Mouse (Mus musculus) lung, embryonic 14.5 days (tissue): Measurements from ENCODE around the gene Zfp512. TPM values are rescaled to one million over a fixed set of nuclear protein-coding genes. Genes with fewer than 3 reads are reported as not detected.
A peak's percentile ranks its signal among the peaks of the same experiment; 100 is the strongest.
"Not testable (repeated sequence)": the region's sequence is repeated elsewhere in the genome, so short reads cannot be mapped to it uniquely, and the experiment has no call there.

Experiments used
- ATAC-seq: fragments of 200-750 bp; cut with Nextera tagmentation; 2 replicates; pipeline ENCODE4 v1.8.0; 2017; ENCODE audit warnings: mild to moderate bottlenecking, moderate TSS enrichment, moderate library complexity; ENCODE audit not compliant: insufficient read depth
- DNase-seq: peaks from one replicate; pipeline ENCODE4 v3.0.0-alpha.2; 2015
- H3K27ac ChIP-seq: fragments of 300-500 bp; sonication (generic); 2 replicates; pipeline ENCODE4 v1.5.1; 2014; ENCODE audit warnings: low read depth, mild to moderate bottlenecking, moderate library complexity
- H3K27me3 ChIP-seq: fragments of 300-500 bp; sonication (generic); 2 replicates; pipeline ENCODE4 v1.6.1; 2014; ENCODE audit warnings: low read length, control low read depth; ENCODE audit not compliant: insufficient read depth
- H3K36me3 ChIP-seq: fragments of 300-500 bp; sonication (generic); 2 replicates; pipeline ENCODE4 v1.6.1; 2014; ENCODE audit warnings: control low read depth; ENCODE audit not compliant: insufficient read depth
- H3K4me1 ChIP-seq: fragments of 300-500 bp; sonication (generic); 2 replicates; pipeline ENCODE4 v1.6.1; 2014; ENCODE audit warnings: antibody characterized with exemption, control low read depth; ENCODE audit not compliant: insufficient read depth
- H3K4me2 ChIP-seq: fragments of 300-500 bp; sonication (generic); 2 replicates; pipeline ENCODE4 v1.6.1; 2014; ENCODE audit warnings: mild to moderate bottlenecking
- H3K4me3 ChIP-seq: fragments of 300-500 bp; sonication (generic); 2 replicates; pipeline ENCODE4 v1.5.1; 2014; ENCODE audit warnings: low read depth, low read length
- H3K9ac ChIP-seq: fragments of 300-500 bp; sonication (generic); 2 replicates; pipeline ENCODE4 v1.6.1; 2014
- H3K9me3 ChIP-seq: fragments of 300-500 bp; sonication (generic); 2 replicates; pipeline ENCODE4 v1.6.1; 2016; ENCODE audit warnings: low read depth, low read length, control low read depth
- CTCF ChIP-seq: IDR thresholded peaks from 2 replicates; pipeline ENCODE4 v1.5.1; 2016; ENCODE audit warnings: antibody characterized with exemption, low read depth
- WGBS: fragments of 180-500 bp; shearing (Covaris S2); extraction: QIAGEN DNeasy Blood & Tissue Kit; methylation state at CpG from one replicate; pipeline ENCODE4 v1.1.7; 2014; 5-methylcytosine and 5-hydroxymethylcytosine counted together
- polyA plus RNA-seq: library from polyadenylated mRNA; unstranded; fragments of >200 nt; fragmentation: Nextera tagmentation; extraction: Ambion mirVana; gene quantifications from 2 replicates; pipeline ENCODE4 v1.2.1, GENCODE M21; 2014

Zfp512 gene
- polyA plus RNA-seq, 1 experiment from 2014 or later, result 51.8 TPM

- no peaks in the 10 kb centered on the region for H3K27me3 ChIP-seq
- TF ChIP-seq CTCF, result no peak
- ATAC-seq, result no peak
- peak; percentile 2 for DNase-seq
- no peak overlapping the region for H3K27ac ChIP-seq
- no peak overlapping the region for H3K4me3 ChIP-seq
- no peaks in the 10 kb centered on the region for H3K9me3 ChIP-seq
- no peaks in the 10 kb centered on the region for H3K4me1 ChIP-seq
- H3K36me3 ChIP-seq, result peaks cover 92% of the 10 kb centered on the region
- WGBS, result 64% methylated on average over 10 of the region's 10 CpGs
- no peak overlapping the region for H3K9ac ChIP-seq
- no peak overlapping the region for H3K4me2 ChIP-seq
These were observed 52.6 kb downstream of the Zfp512 start for GRCm38 (mm10) chr5:31504843-31505242.

GRCm38 (mm10) chr5:31512481-31512880 lies 60.2 kb downstream of the Zfp512 start:
- DNase-seq (no peak), ATAC-seq (no peak)
- Histone ChIP-seq H3K4me1 (no peaks in the 10 kb centered on the region), H3K36me3 (peaks cover 85% of the 10 kb centered on the region), H3K4me3 (no peak overlapping the region), H3K4me2 (no peak overlapping the region), H3K9ac (no peak overlapping the region), H3K9me3 (no peaks in the 10 kb centered on the region), H3K27me3 (no peaks in the 10 kb centered on the region), H3K27ac (no peak overlapping the region)
- WGBS, result 73% methylated on average over 1 of the region's 1 CpGs
- no peak for TF ChIP-seq CTCF

- 73% methylated on average over 6 of the region's 6 CpGs for WGBS
- no peaks in the 10 kb centered on the region for H3K4me1 ChIP-seq
- H3K27me3 ChIP-seq, result no peaks in the 10 kb centered on the region
- H3K27ac ChIP-seq, result no peak overlapping the region
- no peaks in the 10 kb centered on the region for H3K9me3 ChIP-seq
- no peak overlapping the region for H3K4me3 ChIP-seq
- no peak for DNase-seq
- no peak overlapping the region for H3K9ac ChIP-seq
- no peak overlapping the region for H3K4me2 ChIP-seq
- TF ChIP-seq CTCF, result no peak
- ATAC-seq, result no peak
- H3K36me3 ChIP-seq, result peaks cover 63% of the 10 kb centered on the region
These were observed 68.3 kb downstream of the Zfp512 start for GRCm38 (mm10) chr5:31520556-31520955.

GRCm38 (mm10) chr5:31526354-31527116 lies 74.3 kb downstream of the Zfp512 start, which contains the start of gene Slc4a1ap:
TSS of gene Slc4a1ap (plus strand) at chr5:31526995.
- under 1% methylated on average over 28 of the region's 28 CpGs for WGBS
- peak; percentile 86 for ATAC-seq
- no peaks in the 10 kb centered on the region for H3K27me3 ChIP-seq

GRCm38 (mm10) chr5:31527117-31527680 lies 75.0 kb downstream of the Zfp512 start:
- peak overlapping the region; percentile 88 for H3K9ac ChIP-seq
- H3K27me3 ChIP-seq, result no peaks in the 10 kb centered on the region
- peak; percentile 1 for DNase-seq
- peak overlapping the region; percentile 90 for H3K27ac ChIP-seq
- peak; percentile 55 for ATAC-seq
- no peak for TF ChIP-seq CTCF
- H3K36me3 ChIP-seq, result peaks cover 30% of the 10 kb centered on the region
- H3K4me3 ChIP-seq, result peak overlapping the region; percentile 80
- no peaks in the 10 kb centered on the region for H3K9me3 ChIP-seq
- H3K4me2 ChIP-seq, result peak overlapping the region; percentile 98
- peaks cover 6% of the 10 kb centered on the region for H3K4me1 ChIP-seq
- WGBS, result 2% methylated on average over 40 of the region's 40 CpGs

More at GRCm38 (mm10) chr5:31526354-31527116, 74.3 kb downstream of the Zfp512 start, which contains the start of gene Slc4a1ap:
- Histone ChIP-seq H3K36me3 (peaks cover 28% of the 10 kb centered on the region), H3K27ac (peak within 1 kb of the TSS; percentile 90), H3K9me3 (no peaks in the 10 kb centered on the region), H3K4me1 (peaks cover 6% of the 10 kb centered on the region), H3K4me2 (peak within 1 kb of the TSS; percentile 98), H3K4me3 (peak within 1 kb of the TSS; percentile 80), H3K9ac (peak within 1 kb of the TSS; percentile 88)
- DNase-seq, result peak; percentile 84
- no peak for TF ChIP-seq CTCF

- WGBS, result 67% methylated on average over 11 of the region's 11 CpGs
- not testable (repeated sequence) for DNase-seq, H3K4me1 ChIP-seq, H3K9me3 ChIP-seq, H3K27me3 ChIP-seq, ATAC-seq
- Histone ChIP-seq H3K9ac (peak within 1 kb of the TSS; percentile 88), H3K4me2 (peak within 1 kb of the TSS; percentile 98), H3K27ac (peak within 1 kb of the TSS; percentile 90), H3K36me3 (peaks cover 30% of the 10 kb centered on the region), H3K4me3 (peak within 1 kb of the TSS; percentile 80)
These were observed 75.5 kb downstream of the Zfp512 start, which contains the start of gene Supt7l for GRCm38 (mm10) chr5:31527707-31528106. TSS of gene Supt7l (minus strand) at chr5:31527807.

- Histone ChIP-seq H3K4me1 (peaks cover 6% of the 10 kb centered on the region), H3K27me3 (no peaks in the 10 kb centered on the region), H3K27ac (no peak overlapping the region), H3K9me3 (no peaks in the 10 kb centered on the region), H3K4me3 (no peak overlapping the region), H3K9ac (no peak overlapping the region), H3K36me3 (peaks cover 33% of the 10 kb centered on the region), H3K4me2 (peak overlapping the region; percentile 98; the same call in 1 of the 2 replicates)
- no peak for TF ChIP-seq CTCF
- WGBS, result 52% methylated on average over 2 of the region's 2 CpGs
- peak; percentile 5 for DNase-seq
- no peak for ATAC-seq
These were observed 76.3 kb downstream of the Zfp512 start for GRCm38 (mm10) chr5:31528560-31528959.

Other genes starting within 250 kb of the Zfp512 start
- 144 and 148 TPM in 2 replicates for gene Ppm1g, start 231.7 kb upstream of the Zfp512 start, polyA plus RNA-seq
- gene Nrbp1, start 211.6 kb upstream of the Zfp512 start, polyA plus RNA-seq, result 158 and 165 TPM in 2 replicates
- 0.37 and 0.38 TPM in 2 replicates for gene Gm9970, start 211.2 kb upstream of the Zfp512 start, polyA plus RNA-seq
- 31.1 and 32.0 TPM in 2 replicates for gene Krtcap3, start 200.7 kb upstream of the Zfp512 start, polyA plus RNA-seq
- gene Ift172, start 161.3 kb upstream of the Zfp512 start, polyA plus RNA-seq, result 32.3 and 36.4 TPM in 2 replicates
- 58.5 and 68.6 TPM in 2 replicates for gene Fndc4, start 156.4 kb upstream of the Zfp512 start, polyA plus RNA-seq
- gene Gckr, start 155.0 kb upstream of the Zfp512 start, polyA plus RNA-seq, result 0.34 TPM in 1 of 2 replicates, not detected in the other
- 0.16 and 0.18 TPM in 2 replicates for gene 4930548H24Rik, start 33.3 kb downstream of the Zfp512 start, polyA plus RNA-seq
- 68.4 and 69.2 TPM in 2 replicates for gene Gpn1, start 42.3 kb downstream of the Zfp512 start, polyA plus RNA-seq
- gene Slc4a1ap, start 74.6 kb downstream of the Zfp512 start, polyA plus RNA-seq, result 29.3 and 36.5 TPM in 2 replicates
- 19.1 and 20.5 TPM in 2 replicates for gene Supt7l, start 75.4 kb downstream of the Zfp512 start, polyA plus RNA-seq
- gene Mrpl33, start 144.5 kb downstream of the Zfp512 start, polyA plus RNA-seq, result 272 and 281 TPM in 2 replicates
- 2.7 and 3.5 TPM in 2 replicates for gene Rbks, start 245.2 kb downstream of the Zfp512 start, polyA plus RNA-seq
- 39.2 and 43.9 TPM in 2 replicates for gene Babam2, start 245.3 kb downstream of the Zfp512 start, polyA plus RNA-seq